Mouse (Mus musculus) testis, adult 2 months (tissue): Measurements from ENCODE around the gene Asb3.
"Not testable (repeated sequence)": the region's sequence is repeated elsewhere in the genome, so short reads cannot be mapped to it uniquely, and the experiment has no call there.

ENCODE experiments used
- CTCF ChIP-seq: fragments of 200-500 bp; IDR thresholded peaks from 2 replicates; pipeline ENCODE4 v1.5.1; 2012; ENCODE audit warnings: low read depth, mild to moderate bottlenecking, inconsistent platforms, low read length, moderate library complexity; ENCODE audit not compliant: control insufficient read depth, insufficient read depth, insufficient replicate concordance
- POLR2A ChIP-seq: fragments of 200-500 bp; IDR thresholded peaks from 2 replicates; pipeline ENCODE4 v1.6.1; 2012; ENCODE audit warnings: low read depth, mild to moderate bottlenecking, inconsistent platforms, low read length, moderate library complexity; ENCODE audit not compliant: control insufficient read depth

- TF ChIP-seq POLR2A, CTCF: not testable (repeated sequence)
Measured at GRCm38 (mm10) chr11:31126964-31127363, 241.7 kb downstream of the Asb3 start.
